Mouse (Mus musculus) lung, postnatal 0 days (tissue): ENCODE results near the gene Foxb2.

Source experiments
- CTCF ChIP-seq: IDR thresholded peaks from 2 replicates; pipeline ENCODE4 v1.5.1; 2016; ENCODE audit warnings: antibody characterized with exemption, mild to moderate bottlenecking
- EP300 ChIP-seq: IDR thresholded peaks from 2 replicates; pipeline ENCODE4 v1.6.1; 2016; ENCODE audit warnings: antibody characterized with exemption, mild to moderate bottlenecking, control low read depth

GRCm38 (mm10) chr19:16875631-16876457 is 2.2 kb upstream of the Foxb2 start:
- no peak for TF ChIP-seq CTCF
- no peak for TF ChIP-seq EP300
